Mouse (Mus musculus): Measurements from ENCODE around the gene Cpa4. TPM values are rescaled to one million over a fixed set of nuclear protein-coding genes. Genes with fewer than 3 reads are reported as not detected.
A peak's percentile ranks its signal among the peaks of the same experiment; 100 is the strongest.

The Cpa4 gene
- polyA plus RNA-seq, 1 experiment from 2014 or later, result 2.4 TPM

DNA sequence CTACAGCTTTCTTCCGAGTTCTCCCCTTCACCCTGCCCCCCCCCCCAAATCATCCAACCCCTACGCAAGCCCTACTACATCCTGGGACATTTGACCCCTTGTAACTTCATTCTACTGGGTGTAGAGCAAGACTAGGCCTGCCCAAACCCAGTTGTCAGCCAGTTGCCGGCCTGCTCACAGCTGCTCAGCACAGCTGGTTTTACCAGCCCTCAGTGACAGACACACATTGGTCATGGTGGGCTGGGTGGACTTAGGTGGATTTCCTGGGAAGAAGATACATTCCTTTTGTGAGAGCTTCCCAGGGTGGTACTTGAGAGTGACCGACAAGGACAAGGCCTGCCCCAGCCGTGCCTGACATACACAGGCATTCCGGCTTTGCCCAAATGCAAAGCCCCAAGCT, 52.8 kb downstream of the Cpa4 start:
- no peak for ATAC-seq (replicated peaks; ENCODE audit: insufficient number of reproducible peaks, low FRiP score, low TSS enrichment)
- H3K9me3 ChIP-seq (replicated peaks; ENCODE audit: control insufficient read depth, low read length), result no peaks in the 10 kb centered on the region
- no peaks in the 10 kb centered on the region for H3K36me3 ChIP-seq (ENCODE audit: control insufficient read depth, insufficient read depth, low read length)
- no peak overlapping the region for H3K4me3 ChIP-seq (ENCODE audit: low read depth, low read length)
- no peak overlapping the region for H3K4me2 ChIP-seq
- H3K27ac ChIP-seq (ENCODE audit: low read depth, low read length), result peak overlapping the region; percentile 70
- WGBS (ENCODE audit: insufficient replicate concordance), result 70% methylated on average over 6 of the region's 6 CpGs
- H3K4me1 ChIP-seq (ENCODE audit: control insufficient read depth, insufficient read depth, low read length), result peaks cover 50% of the 10 kb centered on the region
- no peaks in the 10 kb centered on the region for H3K27me3 ChIP-seq (ENCODE audit: control insufficient read depth, insufficient read depth, low read length)
- no peak overlapping the region for H3K9ac ChIP-seq (ENCODE audit: low read depth, low read length)

DNA sequence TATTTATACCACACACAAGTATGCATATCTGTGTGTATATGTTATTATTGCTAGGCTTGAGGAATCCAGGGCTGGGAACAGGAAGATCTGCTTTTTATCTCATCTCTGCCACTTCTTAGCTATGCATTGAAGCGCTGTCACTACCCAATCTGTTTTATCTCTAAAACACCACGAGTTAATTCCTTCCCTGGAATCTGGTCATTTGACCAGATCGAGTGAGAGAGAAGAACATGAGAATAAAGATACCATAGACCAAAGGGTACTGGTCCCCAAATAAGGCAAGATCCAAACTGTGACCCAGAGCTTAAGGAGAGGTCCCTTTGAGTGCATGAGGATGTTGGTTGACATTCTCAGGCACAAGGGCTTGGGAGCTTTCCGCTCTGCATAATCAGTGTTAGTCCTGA, 53.8 kb downstream of the Cpa4 start:
- 13% methylated on average over 4 of the region's 4 CpGs for WGBS (ENCODE audit: insufficient replicate concordance)
- Histone ChIP-seq H3K9me3 (replicated peaks; ENCODE audit: control insufficient read depth, low read length) (no peaks in the 10 kb centered on the region), H3K4me1 (ENCODE audit: control insufficient read depth, insufficient read depth, low read length) (peaks cover 41% of the 10 kb centered on the region), H3K9ac (ENCODE audit: low read depth, low read length) (no peak overlapping the region), H3K36me3 (ENCODE audit: control insufficient read depth, insufficient read depth, low read length) (no peaks in the 10 kb centered on the region), H3K27me3 (ENCODE audit: control insufficient read depth, insufficient read depth, low read length) (no peaks in the 10 kb centered on the region), H3K4me3 (ENCODE audit: low read depth, low read length) (no peak overlapping the region), H3K4me2 (no peak overlapping the region), H3K27ac (ENCODE audit: low read depth, low read length) (peak overlapping the region; percentile 70)
- ATAC-seq (replicated peaks; ENCODE audit: insufficient number of reproducible peaks, low FRiP score, low TSS enrichment), result peak; percentile 68

DNA sequence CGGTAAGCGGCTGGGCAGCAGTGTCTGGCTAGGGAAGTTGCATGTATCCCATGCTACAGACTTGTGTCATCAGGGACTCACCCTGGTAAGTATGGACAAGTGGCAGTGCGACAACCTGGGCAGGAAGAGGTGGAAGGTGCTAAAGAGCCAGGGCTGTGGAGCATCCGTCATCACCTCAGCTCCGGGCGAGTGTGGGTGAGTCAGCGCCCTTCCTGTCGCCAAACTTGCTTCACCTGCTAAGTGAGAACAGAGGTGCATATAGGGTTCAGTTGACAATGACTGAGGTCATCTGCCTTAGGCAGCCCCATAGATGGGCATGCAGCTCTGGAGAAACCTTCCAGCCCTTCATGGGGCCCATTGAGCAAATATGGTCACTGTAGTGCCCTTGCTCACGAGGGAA, 56.6 kb downstream of the Cpa4 start:
- Histone ChIP-seq H3K9me3 (replicated peaks; ENCODE audit: control insufficient read depth, low read length) (no peaks in the 10 kb centered on the region), H3K4me1 (ENCODE audit: control insufficient read depth, insufficient read depth, low read length) (peaks cover 22% of the 10 kb centered on the region; the same call in 1 of the 2 replicates), H3K4me3 (ENCODE audit: low read depth, low read length) (no peak overlapping the region), H3K27me3 (ENCODE audit: control insufficient read depth, insufficient read depth, low read length) (no peaks in the 10 kb centered on the region), H3K36me3 (ENCODE audit: control insufficient read depth, insufficient read depth, low read length) (no peaks in the 10 kb centered on the region), H3K4me2 (no peak overlapping the region), H3K9ac (ENCODE audit: low read depth, low read length) (no peak overlapping the region), H3K27ac (ENCODE audit: low read depth, low read length) (peak overlapping the region; percentile 78)
- WGBS (ENCODE audit: insufficient replicate concordance), result 49% methylated on average over 9 of the region's 9 CpGs
- ATAC-seq (replicated peaks; ENCODE audit: insufficient number of reproducible peaks, low FRiP score, low TSS enrichment), result peak; percentile 69

DNA sequence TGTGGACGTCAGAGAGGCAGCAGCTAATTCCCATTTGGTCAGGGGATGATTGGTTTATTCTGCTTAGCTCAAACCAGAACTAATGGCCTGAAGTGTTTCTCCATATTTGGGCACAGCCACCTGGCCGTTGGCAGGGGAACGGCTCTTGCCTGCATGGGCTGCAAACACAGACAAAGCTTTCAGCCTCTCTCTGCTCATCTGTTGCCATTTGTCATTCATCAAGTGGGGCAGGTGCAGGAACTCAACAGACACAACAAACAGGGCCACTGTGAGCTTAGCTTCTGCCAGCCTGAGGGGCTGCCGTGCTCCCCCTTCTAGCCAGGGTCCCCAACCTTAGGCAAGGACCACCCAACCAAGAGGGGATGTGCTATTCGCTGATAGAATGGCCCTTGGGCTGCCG, 60.0 kb downstream of the Cpa4 start:
- WGBS (ENCODE audit: insufficient replicate concordance), result 56% methylated on average over 6 of the region's 6 CpGs
- no peaks in the 10 kb centered on the region for H3K36me3 ChIP-seq (ENCODE audit: control insufficient read depth, insufficient read depth, low read length)
- no peak for ATAC-seq (replicated peaks; ENCODE audit: insufficient number of reproducible peaks, low FRiP score, low TSS enrichment)
- H3K27ac ChIP-seq (ENCODE audit: low read depth, low read length), result no peak overlapping the region
- H3K27me3 ChIP-seq (ENCODE audit: control insufficient read depth, insufficient read depth, low read length), result no peaks in the 10 kb centered on the region
- no peaks in the 10 kb centered on the region for H3K9me3 ChIP-seq (replicated peaks; ENCODE audit: control insufficient read depth, low read length)
- H3K9ac ChIP-seq (ENCODE audit: low read depth, low read length), result no peak overlapping the region
- H3K4me2 ChIP-seq, result no peak overlapping the region
- no peak overlapping the region for H3K4me3 ChIP-seq (ENCODE audit: low read depth, low read length)
- peaks cover 15% of the 10 kb centered on the region; the same call in 1 of the 2 replicates for H3K4me1 ChIP-seq (ENCODE audit: control insufficient read depth, insufficient read depth, low read length)

DNA sequence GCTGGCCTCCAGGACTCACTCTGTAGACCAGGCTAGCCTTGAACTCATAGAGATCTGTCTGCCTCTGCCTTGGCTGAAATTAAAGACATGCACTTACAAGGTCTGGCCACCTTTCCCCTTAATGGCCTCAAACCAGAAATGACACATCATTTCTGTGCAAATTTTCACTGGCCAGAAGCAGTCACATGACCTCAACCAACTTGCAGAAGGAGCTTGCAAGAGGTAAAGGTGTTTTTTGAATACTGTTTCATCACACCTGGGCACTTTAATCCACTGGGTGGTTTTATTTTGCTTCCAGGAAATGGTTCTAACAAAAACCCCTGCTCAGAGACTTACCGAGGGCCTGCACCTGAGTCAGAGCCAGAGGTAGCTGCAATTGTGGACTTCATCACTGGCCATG, 61.8 kb downstream of the Cpa4 start:
- no peak overlapping the region for H3K4me2 ChIP-seq
- no peak overlapping the region for H3K4me3 ChIP-seq (ENCODE audit: low read depth, low read length)
- 76% methylated on average over 1 of the region's 1 CpGs for WGBS (ENCODE audit: insufficient replicate concordance)
- H3K36me3 ChIP-seq (ENCODE audit: control insufficient read depth, insufficient read depth, low read length), result no peaks in the 10 kb centered on the region
- H3K27me3 ChIP-seq (ENCODE audit: control insufficient read depth, insufficient read depth, low read length), result no peaks in the 10 kb centered on the region
- no peak for ATAC-seq (replicated peaks; ENCODE audit: insufficient number of reproducible peaks, low FRiP score, low TSS enrichment)
- no peak overlapping the region for H3K27ac ChIP-seq (ENCODE audit: low read depth, low read length)
- no peak overlapping the region for H3K9ac ChIP-seq (ENCODE audit: low read depth, low read length)
- H3K4me1 ChIP-seq (ENCODE audit: control insufficient read depth, insufficient read depth, low read length), result peaks cover 6% of the 10 kb centered on the region; the same call in 1 of the 2 replicates
- H3K9me3 ChIP-seq (replicated peaks; ENCODE audit: control insufficient read depth, low read length), result no peaks in the 10 kb centered on the region

DNA sequence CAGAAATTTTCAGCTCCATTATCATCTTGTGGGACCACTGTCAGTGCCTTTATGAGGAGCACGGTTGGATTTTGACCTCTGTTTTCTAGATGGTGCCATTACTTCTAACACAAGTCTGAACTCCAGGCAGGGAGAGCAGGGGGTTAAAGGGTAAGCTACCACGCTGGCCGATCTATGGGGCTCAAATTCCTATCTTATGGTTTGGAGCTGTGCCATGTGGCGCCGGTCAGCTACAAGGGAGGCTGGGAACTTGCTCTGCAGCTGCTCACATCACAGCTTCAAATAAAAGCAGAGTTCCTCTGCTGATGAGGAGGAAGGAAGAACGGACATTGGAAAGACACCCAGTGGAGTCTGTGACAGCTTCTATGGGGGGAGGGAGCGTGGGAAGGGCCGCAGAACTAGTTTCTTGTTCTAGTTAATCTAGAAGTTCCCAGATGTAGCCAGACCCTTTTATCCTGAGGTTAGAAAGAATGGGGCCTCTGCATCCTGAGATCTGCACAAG, 67.2 kb downstream of the Cpa4 start:
- WGBS (ENCODE audit: insufficient replicate concordance), result 36% methylated on average over 8 of the region's 8 CpGs
- H3K9ac ChIP-seq (ENCODE audit: low read depth, low read length), result no peak overlapping the region
- ATAC-seq (replicated peaks; ENCODE audit: insufficient number of reproducible peaks, low FRiP score, low TSS enrichment), result no peak

DNA sequence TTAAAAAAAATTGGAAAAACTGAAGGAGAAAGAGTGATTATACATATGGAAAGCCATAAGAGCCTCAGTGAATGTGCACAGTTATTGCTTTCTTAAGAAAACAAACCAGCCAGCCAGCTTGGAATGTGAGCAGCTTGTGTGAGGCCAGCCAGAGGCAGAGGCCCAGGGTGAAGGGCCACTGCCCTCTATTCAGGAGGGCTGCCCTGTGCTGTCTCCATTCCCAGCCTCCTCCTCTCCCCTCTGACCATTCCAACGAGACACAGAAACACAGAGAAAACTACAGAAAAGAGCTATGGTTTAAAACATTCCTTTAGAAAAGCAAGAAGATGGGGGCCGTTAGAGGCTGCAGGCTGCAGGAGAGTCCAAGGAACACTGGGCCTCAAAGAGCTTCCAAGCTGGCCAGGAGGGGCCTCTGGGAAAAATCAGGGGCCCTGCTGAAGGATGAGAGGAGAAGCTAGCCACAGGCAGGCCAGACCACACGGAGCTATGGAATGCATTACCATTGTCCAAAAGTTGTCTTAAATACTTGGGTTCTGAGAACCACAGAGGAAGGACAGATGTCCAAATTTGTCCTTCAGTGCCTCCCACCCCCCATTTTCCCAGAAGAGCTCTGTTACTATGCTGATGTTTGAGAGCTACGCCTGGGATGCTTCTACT, 68.1 kb downstream of the Cpa4 start:
- WGBS (ENCODE audit: insufficient replicate concordance), result 49% methylated on average over 4 of the region's 4 CpGs
- 0 out of 2 replicates have a peak, but pooled peaks have one; percentile 36 for ATAC-seq (replicated peaks; ENCODE audit: insufficient number of reproducible peaks, low FRiP score, low TSS enrichment)
- no peak overlapping the region for H3K4me3 ChIP-seq (ENCODE audit: low read depth, low read length)

More for the DNA sequence above, 67.2 kb downstream of the Cpa4 start:
- Histone ChIP-seq H3K36me3 (ENCODE audit: control insufficient read depth, insufficient read depth, low read length) (no peaks in the 10 kb centered on the region), H3K4me3 (ENCODE audit: low read depth, low read length) (no peak overlapping the region), H3K27ac (ENCODE audit: low read depth, low read length) (peak overlapping the region; percentile 10; the same call in 1 of the 2 replicates), H3K27me3 (ENCODE audit: control insufficient read depth, insufficient read depth, low read length) (no peaks in the 10 kb centered on the region), H3K4me1 (ENCODE audit: control insufficient read depth, insufficient read depth, low read length) (peaks cover 14% of the 10 kb centered on the region; the same call in 1 of the 2 replicates), H3K9me3 (replicated peaks; ENCODE audit: control insufficient read depth, low read length) (no peaks in the 10 kb centered on the region), H3K4me2 (no peak overlapping the region)

DNA sequence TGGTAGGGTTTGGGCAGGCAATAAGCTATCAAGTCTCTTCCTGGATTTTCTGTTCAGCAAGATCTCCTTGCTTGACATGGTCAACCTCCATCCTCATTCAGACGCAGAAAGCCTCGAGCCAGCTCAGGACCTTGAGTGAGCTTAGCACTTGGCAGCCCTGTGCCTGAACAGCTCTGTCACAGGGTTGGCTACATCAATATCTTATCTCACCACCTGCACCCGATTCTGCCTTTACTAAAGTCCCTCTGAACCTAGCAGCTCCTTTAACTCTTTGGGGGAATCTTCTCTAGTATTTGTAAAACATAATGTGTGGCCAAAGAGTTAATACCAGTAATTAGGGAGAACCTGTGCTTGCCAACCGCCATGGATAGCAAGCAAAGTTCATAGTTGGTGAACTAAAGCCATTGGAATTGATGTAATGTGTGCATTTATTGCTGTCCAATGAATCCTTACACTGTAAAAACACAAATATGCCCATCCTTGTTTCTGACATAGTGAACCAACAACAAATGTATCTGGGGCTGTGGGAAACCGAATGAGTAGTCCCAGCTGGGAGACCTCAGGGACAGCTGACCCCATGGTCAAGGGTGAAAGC, 70.6 kb downstream of the Cpa4 start, which contains the start of gene Cpa1:
Gene Cpa1, plus strand, starts transcription at position 545 of the 595 bp plus-strand sequence.
- 42% methylated on average over 5 of the region's 5 CpGs for WGBS (ENCODE audit: insufficient replicate concordance)
- Histone ChIP-seq H3K27me3 (ENCODE audit: control insufficient read depth, insufficient read depth, low read length) (no peaks in the 10 kb centered on the region), H3K9ac (ENCODE audit: low read depth, low read length) (no peak within 1 kb of the TSS), H3K4me3 (ENCODE audit: low read depth, low read length) (no peak within 1 kb of the TSS), H3K4me2 (no peak within 1 kb of the TSS), H3K36me3 (ENCODE audit: control insufficient read depth, insufficient read depth, low read length) (no peaks in the 10 kb centered on the region), H3K4me1 (ENCODE audit: control insufficient read depth, insufficient read depth, low read length) (peaks cover 14% of the 10 kb centered on the region; the same call in 1 of the 2 replicates), H3K9me3 (replicated peaks; ENCODE audit: control insufficient read depth, low read length) (no peaks in the 10 kb centered on the region), H3K27ac (ENCODE audit: low read depth, low read length) (0 out of 2 replicates have a peak within 1 kb of the TSS, but pooled peaks have one; percentile 10)
- no peak for ATAC-seq (replicated peaks; ENCODE audit: insufficient number of reproducible peaks, low FRiP score, low TSS enrichment)

More for the DNA sequence above, 68.1 kb downstream of the Cpa4 start:
- no peak overlapping the region for H3K4me2 ChIP-seq
- no peaks in the 10 kb centered on the region for H3K36me3 ChIP-seq (ENCODE audit: control insufficient read depth, insufficient read depth, low read length)
- H3K9me3 ChIP-seq (replicated peaks; ENCODE audit: control insufficient read depth, low read length), result no peaks in the 10 kb centered on the region
- no peaks in the 10 kb centered on the region for H3K27me3 ChIP-seq (ENCODE audit: control insufficient read depth, insufficient read depth, low read length)
- peak overlapping the region; percentile 55 for H3K27ac ChIP-seq (ENCODE audit: low read depth, low read length)
- peaks cover 14% of the 10 kb centered on the region; the same call in 1 of the 2 replicates for H3K4me1 ChIP-seq (ENCODE audit: control insufficient read depth, insufficient read depth, low read length)
- no peak overlapping the region for H3K9ac ChIP-seq (ENCODE audit: low read depth, low read length)
